Mouse (Mus musculus): Measurements from ENCODE around the gene Mtf1. TPM values are rescaled to one million over a fixed set of nuclear protein-coding genes. Genes with fewer than 3 reads are reported as not detected.
A peak's percentile ranks its signal among the peaks of the same experiment; 100 is the strongest.

The Mtf1 gene
- total RNA-seq, 2 experiments from 2014 or later, result 26.1 to 28.4 TPM

GRCm38 (mm10) chr4:124772125-124772524 lies 29.8 kb upstream of the Mtf1 start:
- no peak for DNase-seq (ENCODE audit: extremely low spot score in 1 of 2, low spot score in 2 of 2)
- intact Hi-C loops (cut with DNase I), result no loop called here
- peak overlapping the region; percentile 12; the same call in 1 of the 2 replicates for H3K27ac ChIP-seq
- TF ChIP-seq CTCF (IDR thresholded peaks at IDR 0.05), result no peak
- no peak overlapping the region for H3K4me3 ChIP-seq

- intact Hi-C loops (cut with DNase I), result no loop called here
These were observed 28.5 kb upstream of the Mtf1 start for GRCm38 (mm10) chr4:124773449-124773848.

GRCm38 (mm10) chr4:124773995-124774394 lies 27.9 kb upstream of the Mtf1 start:
- no peak overlapping the region for H3K27ac ChIP-seq
- TF ChIP-seq CTCF (IDR thresholded peaks at IDR 0.05), result no peak
- intact Hi-C loops (cut with DNase I), result no loop called here
- H3K4me3 ChIP-seq, result no peak overlapping the region
- DNase-seq (ENCODE audit: extremely low spot score in 1 of 2, low spot score in 2 of 2), result no peak

More at GRCm38 (mm10) chr4:124773449-124773848, 28.5 kb upstream of the Mtf1 start:
- DNase-seq (ENCODE audit: extremely low spot score in 1 of 2, low spot score in 2 of 2), result no peak
- Histone ChIP-seq H3K4me3 (no peak overlapping the region), H3K27ac (no peak overlapping the region)
- TF ChIP-seq CTCF (IDR thresholded peaks at IDR 0.05), result no peak

- no peak for DNase-seq (ENCODE audit: extremely low spot score in 1 of 2, low spot score in 2 of 2)
- H3K27ac ChIP-seq, result no peak overlapping the region
- no peak overlapping the region for H3K4me3 ChIP-seq
- intact Hi-C loops (cut with DNase I), result no loop called here
- no peak for TF ChIP-seq CTCF (IDR thresholded peaks at IDR 0.05)
These were observed 27.5 kb upstream of the Mtf1 start for GRCm38 (mm10) chr4:124774429-124774828.

GRCm38 (mm10) chr4:124781361-124781760 lies 20.5 kb upstream of the Mtf1 start:
- DNase-seq (ENCODE audit: extremely low spot score in 1 of 2, low spot score in 2 of 2), result no peak
- intact Hi-C loops (cut with DNase I), result no loop called here
- TF ChIP-seq CTCF (IDR thresholded peaks at IDR 0.05), result no peak
- Histone ChIP-seq H3K4me3 (no peak overlapping the region), H3K27ac (no peak overlapping the region)

GRCm38 (mm10) chr4:124782395-124782794 lies 19.5 kb upstream of the Mtf1 start:
- H3K27ac ChIP-seq, result no peak overlapping the region
- no peak for TF ChIP-seq CTCF (IDR thresholded peaks at IDR 0.05)
- H3K4me3 ChIP-seq, result no peak overlapping the region
- intact Hi-C loops (cut with DNase I), result no loop called here
- no peak for DNase-seq (ENCODE audit: extremely low spot score in 1 of 2, low spot score in 2 of 2)

- no peak for TF ChIP-seq CTCF (IDR thresholded peaks at IDR 0.05)
- intact Hi-C loops (cut with DNase I), result no loop called here
- Histone ChIP-seq H3K4me3 (no peak overlapping the region), H3K27ac (no peak overlapping the region)
- DNase-seq (ENCODE audit: extremely low spot score in 1 of 2, low spot score in 2 of 2), result no peak
These were observed 18.0 kb upstream of the Mtf1 start for GRCm38 (mm10) chr4:124783937-124784336.

GRCm38 (mm10) chr4:124790013-124790412 lies 11.9 kb upstream of the Mtf1 start:
- intact Hi-C loops (cut with DNase I), result no loop called here
- DNase-seq (ENCODE audit: extremely low spot score in 1 of 2, low spot score in 2 of 2), result no peak
- H3K4me3 ChIP-seq, result no peak overlapping the region
- no peak overlapping the region for H3K27ac ChIP-seq
- TF ChIP-seq CTCF (IDR thresholded peaks at IDR 0.05), result no peak

GRCm38 (mm10) chr4:124792114-124792513 lies 9.8 kb upstream of the Mtf1 start:
- no peak for TF ChIP-seq CTCF (IDR thresholded peaks at IDR 0.05)
- intact Hi-C loops (cut with DNase I), result no loop called here
- Histone ChIP-seq H3K4me3 (no peak overlapping the region), H3K27ac (no peak overlapping the region)
- no peak for DNase-seq (ENCODE audit: extremely low spot score in 1 of 2, low spot score in 2 of 2)

GRCm38 (mm10) chr4:124796141-124796540 lies 5.8 kb upstream of the Mtf1 start:
- no peak overlapping the region for H3K27ac ChIP-seq
- no peak for DNase-seq (ENCODE audit: extremely low spot score in 1 of 2, low spot score in 2 of 2)
- no peak for TF ChIP-seq CTCF (IDR thresholded peaks at IDR 0.05)
- intact Hi-C loops (cut with DNase I), result loop anchor here (5.0 kb wide), 2 partner anchors 44 to 69 kb away; no protein-coding TSS in a partner anchor
- no peak overlapping the region for H3K4me3 ChIP-seq

GRCm38 (mm10) chr4:124796913-124797312 lies 5.0 kb upstream of the Mtf1 start:
- DNase-seq (ENCODE audit: extremely low spot score in 1 of 2, low spot score in 2 of 2), result no peak
- peak; percentile 29 for TF ChIP-seq CTCF (IDR thresholded peaks at IDR 0.05)
- intact Hi-C loops (cut with DNase I), result loop anchor here (5.0 kb wide), 2 partner anchors 45 to 70 kb away; no protein-coding TSS in a partner anchor
- H3K4me3 ChIP-seq, result no peak overlapping the region
- no peak overlapping the region for H3K27ac ChIP-seq

- Histone ChIP-seq H3K4me3 (peak overlapping the region; percentile 70), H3K27ac (peak overlapping the region; percentile 96)
- intact Hi-C loops (cut with DNase I), result loop anchor here (1.0 kb wide), 2 partner anchors 45 to 88 kb away; partner anchors contain the start of gene Sf3a3
- peak; percentile 94 for DNase-seq (ENCODE audit: extremely low spot score in 1 of 2, low spot score in 2 of 2)
- TF ChIP-seq CTCF (IDR thresholded peaks at IDR 0.05), result no peak
These were observed 681 bp downstream of the Mtf1 start for GRCm38 (mm10) chr4:124802309-124803260.

All from left cerebral cortex, adult 2 months (tissue).